In the genomic region with DNA sequence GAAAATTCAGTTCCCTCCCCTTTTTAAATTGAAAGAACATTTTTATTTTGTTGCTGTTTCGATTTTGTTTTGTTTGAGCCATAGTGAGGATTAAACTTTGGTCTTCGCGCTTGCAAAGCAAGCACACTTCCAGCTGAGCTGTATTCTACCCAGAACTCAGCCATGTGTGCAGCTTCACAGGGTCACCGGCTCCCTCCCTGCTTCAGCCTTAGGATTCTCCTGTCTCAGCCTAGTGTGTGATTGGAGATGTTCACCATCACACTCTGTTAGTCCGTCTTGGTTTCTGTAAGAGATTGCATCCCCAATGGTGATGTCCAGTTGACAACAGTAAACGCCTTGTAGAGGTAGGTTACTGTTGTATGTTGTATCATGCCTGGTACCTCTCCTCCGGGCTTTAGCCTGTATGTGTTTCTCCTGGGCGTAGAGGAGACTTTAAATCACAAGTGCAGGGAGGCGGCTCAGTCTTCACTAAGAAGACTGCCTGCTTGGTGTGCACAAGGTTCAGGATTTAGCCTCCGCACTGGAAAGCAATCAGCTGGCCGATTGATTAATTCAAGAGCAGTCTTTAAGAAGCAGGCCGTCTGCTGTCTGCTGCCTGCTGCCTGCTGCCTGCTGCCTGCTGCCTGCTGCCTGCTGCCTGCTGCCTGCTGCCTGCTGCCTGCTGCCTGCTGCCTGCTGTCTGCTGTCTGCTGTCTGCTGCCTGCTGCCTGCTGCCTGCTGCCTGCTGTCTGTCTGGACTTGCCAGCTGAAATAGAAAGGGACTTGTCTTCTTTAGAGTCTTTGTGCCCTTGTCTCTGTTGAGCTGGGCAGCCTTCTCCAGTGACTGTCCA, we compare ENCODE assay signal across 15 mouse cellular contexts. TPM values are rescaled to one million over a fixed set of nuclear protein-coding genes. Genes with fewer than 3 reads are reported as not detected.
A peak's percentile ranks its signal among the peaks of the same experiment; 100 is the strongest.
DNase-seq lines count a peak whose midpoint lies in the region; ATAC-seq lines count a peak whose summit lies in the region.
"Had no signal": no experiment of that assay in that cellular context is flagged by ENCODE, and none has a peak within 500 bp of the region (broad histone marks: within the 10 kb centered on the region; RNA-seq: fewer than 3 reads in every experiment).

No protein-coding gene starts in this region.

- H3K4me3 ChIP-seq in heart, embryonic 11.5 days (ENCODE audit: low read depth, low read length) = no peak overlapping the region
- no peak overlapping the region for H3K4me3 ChIP-seq in neural tube, embryonic 12.5 days
- H3K4me3 ChIP-seq in neural tube, embryonic 15.5 days (replicated peaks) = no peak overlapping the region
- no peak overlapping the region for H3K4me3 ChIP-seq in hindbrain, embryonic 10.5 days
- no peak overlapping the region for H3K4me3 ChIP-seq in midbrain, embryonic 15.5 days
- H3K4me3 ChIP-seq: liver, embryonic 15.5 days had no signal

- ATAC-seq in heart, embryonic 11.5 days (replicated peaks; ENCODE audit: insufficient number of reproducible peaks, low FRiP score, low TSS enrichment) = no peak
- ATAC-seq in neural tube, embryonic 12.5 days (ENCODE audit: low FRiP score, low read depth) = peak; percentile 53; the same call in 1 of the 2 replicates
- ATAC-seq in neural tube, embryonic 15.5 days (ENCODE audit: low FRiP score) = no peak
- no peak for ATAC-seq in midbrain, embryonic 15.5 days (replicated peaks)
- no peak for ATAC-seq in CD4-positive, CD25-positive, alpha-beta regulatory T cell, adult 4 months

- H3K9ac ChIP-seq in heart, embryonic 11.5 days (ENCODE audit: low read depth, low read length) = no peak overlapping the region
- H3K9ac ChIP-seq in neural tube, embryonic 12.5 days = no peak overlapping the region
- H3K9ac ChIP-seq in neural tube, embryonic 15.5 days (replicated peaks) = no peak overlapping the region
- no peak overlapping the region for H3K9ac ChIP-seq in midbrain, embryonic 15.5 days
- H3K9ac ChIP-seq: liver, embryonic 15.5 days had no signal

- H3K27ac ChIP-seq in heart, embryonic 11.5 days (ENCODE audit: low read depth, low read length) = 0 out of 2 replicates have a peak overlapping the region, but pooled peaks have one; percentile 29
- no peak overlapping the region for H3K27ac ChIP-seq in neural tube, embryonic 12.5 days
- H3K27ac ChIP-seq in neural tube, embryonic 15.5 days (replicated peaks) = no peak overlapping the region
- peak overlapping the region; percentile 64; the same call in 1 of the 2 replicates for H3K27ac ChIP-seq in hindbrain, embryonic 10.5 days
- peak overlapping the region; percentile 51; the same call in 1 of the 2 replicates for H3K27ac ChIP-seq in midbrain, embryonic 15.5 days
- H3K27ac ChIP-seq: liver, embryonic 15.5 days; macrophage had no signal

- H3K27me3 ChIP-seq in heart, embryonic 11.5 days (ENCODE audit: control insufficient read depth, insufficient read depth, low read length) = no peaks in the 10 kb centered on the region
- no peaks in the 10 kb centered on the region for H3K27me3 ChIP-seq in neural tube, embryonic 12.5 days (replicated peaks)
- no peaks in the 10 kb centered on the region for H3K27me3 ChIP-seq in neural tube, embryonic 15.5 days (replicated peaks)
- no peaks in the 10 kb centered on the region for H3K27me3 ChIP-seq in hindbrain, embryonic 10.5 days (ENCODE audit: insufficient read depth, poor library complexity, severe bottlenecking)
- H3K27me3 ChIP-seq in midbrain, embryonic 15.5 days (replicated peaks) = no peaks in the 10 kb centered on the region
- H3K27me3 ChIP-seq: liver, embryonic 15.5 days had no signal

- 73% methylated on average over 12 of the region's 12 CpGs for WGBS in heart, embryonic 11.5 days (ENCODE audit: insufficient replicate concordance)
- WGBS in neural tube, embryonic 12.5 days = 67% methylated on average over 12 of the region's 12 CpGs
- WGBS in neural tube, embryonic 15.5 days = 63% methylated on average over 12 of the region's 12 CpGs
- 71% methylated on average over 12 of the region's 12 CpGs for WGBS in hindbrain, embryonic 10.5 days
- 53% methylated on average over 12 of the region's 12 CpGs for WGBS in midbrain, embryonic 15.5 days

- H3K36me3 ChIP-seq in heart, embryonic 11.5 days (ENCODE audit: control insufficient read depth, insufficient read depth, low read length) = peaks cover 3% of the 10 kb centered on the region; the same call in 1 of the 2 replicates
- H3K36me3 ChIP-seq in neural tube, embryonic 12.5 days = no peaks in the 10 kb centered on the region
- peaks cover 3% of the 10 kb centered on the region for H3K36me3 ChIP-seq in neural tube, embryonic 15.5 days
- H3K36me3 ChIP-seq in hindbrain, embryonic 10.5 days = peaks cover 5% of the 10 kb centered on the region; the same call in 1 of the 2 replicates
- H3K36me3 ChIP-seq in midbrain, embryonic 15.5 days (replicated peaks) = no peaks in the 10 kb centered on the region

- no peaks in the 10 kb centered on the region for H3K9me3 ChIP-seq in heart, embryonic 11.5 days (replicated peaks; ENCODE audit: control insufficient read depth, low read length)
- H3K9me3 ChIP-seq in neural tube, embryonic 12.5 days = no peaks in the 10 kb centered on the region
- no peaks in the 10 kb centered on the region for H3K9me3 ChIP-seq in neural tube, embryonic 15.5 days (replicated peaks)
- no peaks in the 10 kb centered on the region for H3K9me3 ChIP-seq in hindbrain, embryonic 10.5 days
- H3K9me3 ChIP-seq in midbrain, embryonic 15.5 days = no peaks in the 10 kb centered on the region
- H3K9me3 ChIP-seq: liver, embryonic 15.5 days had no signal

- peaks cover 17% of the 10 kb centered on the region for H3K4me1 ChIP-seq in heart, embryonic 11.5 days (ENCODE audit: control insufficient read depth, insufficient read depth, low read length)
- no peaks in the 10 kb centered on the region for H3K4me1 ChIP-seq in neural tube, embryonic 12.5 days
- no peaks in the 10 kb centered on the region for H3K4me1 ChIP-seq in neural tube, embryonic 15.5 days
- peaks cover 21% of the 10 kb centered on the region for H3K4me1 ChIP-seq in hindbrain, embryonic 10.5 days (replicated peaks)
- H3K4me1 ChIP-seq in midbrain, embryonic 15.5 days = no peaks in the 10 kb centered on the region
- H3K4me1 ChIP-seq: liver, embryonic 15.5 days had no signal

- no peak overlapping the region for H3K4me2 ChIP-seq in heart, embryonic 11.5 days
- H3K4me2 ChIP-seq in neural tube, embryonic 12.5 days (replicated peaks) = no peak overlapping the region
- H3K4me2 ChIP-seq in neural tube, embryonic 15.5 days = no peak overlapping the region
- no peak overlapping the region for H3K4me2 ChIP-seq in midbrain, embryonic 15.5 days
- H3K4me2 ChIP-seq: liver, embryonic 15.5 days had no signal

- DNase-seq in heart, adult 8-10 months (ENCODE audit: low spot score) = no peak
- DNase-seq in hindbrain, embryonic 10.5 days (ENCODE audit: low spot score) = peak; percentile 31
- DNase-seq in adipocyte (ENCODE audit: low spot score) = no peak
- DNase-seq: adrenal gland, adult 8-10 months; kidney, postnatal 10 days had no signal

RNA-seq across cellular contexts. Expression of a gene that starts 14.5 kb away (rescaled TPM):
- polyA plus RNA-seq in heart, embryonic 11.5 days (2014; fragmentation: Nextera tagmentation; extraction: Ambion mirVana) = 0.36 TPM in 1 of 2 replicates, not detected in the other
- total RNA-seq in heart, adult 8-10 months (2022) = not detected
- polyA plus RNA-seq in neural tube, embryonic 12.5 days (2016; fragmentation: Nextera tagmentation; extraction: Ambion mirVana) = not detected in 2 replicates
- polyA plus RNA-seq in neural tube, embryonic 15.5 days (2015; fragmentation: Nextera tagmentation; extraction: Ambion mirVana) = 0.28 and 4.2 TPM in 2 replicates
- polyA plus RNA-seq in hindbrain, embryonic 10.5 days (2016; fragmentation: Nextera tagmentation; extraction: Ambion mirVana) = 0.49 TPM in 1 of 2 replicates, not detected in the other
- polyA plus RNA-seq in midbrain, embryonic 15.5 days (2015; fragmentation: Nextera tagmentation; extraction: Ambion mirVana) = 0.06 TPM in 1 of 2 replicates, not detected in the other
- polyA plus RNA-seq in CD4-positive, CD25-positive, alpha-beta regulatory T cell, adult 4 months (2017; shearing (Covaris generic)) = not detected
- total RNA-seq: hematopoietic stem cell, adult 5-6 weeks; neutrophil, adult 5-6 weeks had no signal
- polyA plus RNA-seq: liver, embryonic 15.5 days; macrophage; testis, adult 2 months had no signal

RNA-seq across cellular contexts. Expression of a gene that starts 15.5 kb away (rescaled TPM):
- 30.7 and 34.2 TPM in 2 replicates for polyA plus RNA-seq in heart, embryonic 11.5 days (2014; fragmentation: Nextera tagmentation; extraction: Ambion mirVana)
- total RNA-seq in heart, adult 8-10 months (2022) = 10 to 100 TPM; 12.8 to 16.1 (median 14.9) TPM
- polyA plus RNA-seq in neural tube, embryonic 12.5 days (2016; fragmentation: Nextera tagmentation; extraction: Ambion mirVana) = 38.1 and 39.0 TPM in 2 replicates
- polyA plus RNA-seq in neural tube, embryonic 15.5 days (2015; fragmentation: Nextera tagmentation; extraction: Ambion mirVana) = 41.5 and 43.9 TPM in 2 replicates
- 50.6 and 51.8 TPM in 2 replicates for polyA plus RNA-seq in hindbrain, embryonic 10.5 days (2016; fragmentation: Nextera tagmentation; extraction: Ambion mirVana)
- 43.5 and 44.3 TPM in 2 replicates for polyA plus RNA-seq in midbrain, embryonic 15.5 days (2015; fragmentation: Nextera tagmentation; extraction: Ambion mirVana)
- polyA plus RNA-seq in CD4-positive, CD25-positive, alpha-beta regulatory T cell, adult 4 months (2017; shearing (Covaris generic)) = 10 to 100 TPM; 28.8 to 30.3 TPM

RNA-seq across cellular contexts. Expression of a gene that starts 15.5 kb away (rescaled TPM):
- polyA plus RNA-seq in heart, embryonic 11.5 days (2014; fragmentation: Nextera tagmentation; extraction: Ambion mirVana) = 146 and 148 TPM in 2 replicates
- total RNA-seq in heart, adult 8-10 months (2022) = 10 to 100 TPM; 74.6 to 86.6 (median 80.5) TPM
- 104 and 108 TPM in 2 replicates for polyA plus RNA-seq in neural tube, embryonic 12.5 days (2016; fragmentation: Nextera tagmentation; extraction: Ambion mirVana)
- 163 and 173 TPM in 2 replicates for polyA plus RNA-seq in neural tube, embryonic 15.5 days (2015; fragmentation: Nextera tagmentation; extraction: Ambion mirVana)
- polyA plus RNA-seq in hindbrain, embryonic 10.5 days (2016; fragmentation: Nextera tagmentation; extraction: Ambion mirVana) = 132 and 135 TPM in 2 replicates
- polyA plus RNA-seq in midbrain, embryonic 15.5 days (2015; fragmentation: Nextera tagmentation; extraction: Ambion mirVana) = 127 and 131 TPM in 2 replicates
- 100 to 1,000 TPM; 129 to 145 TPM for polyA plus RNA-seq in CD4-positive, CD25-positive, alpha-beta regulatory T cell, adult 4 months (2017; shearing (Covaris generic))

RNA-seq across cellular contexts. Expression of a gene that starts 41.9 kb away (rescaled TPM):
- polyA plus RNA-seq in heart, embryonic 11.5 days (2014; fragmentation: Nextera tagmentation; extraction: Ambion mirVana) = 1.5 and 1.8 TPM in 2 replicates
- under 1 TPM; 0.25 to 0.92 (median 0.32) TPM for total RNA-seq in heart, adult 8-10 months (2022)
- polyA plus RNA-seq in neural tube, embryonic 12.5 days (2016; fragmentation: Nextera tagmentation; extraction: Ambion mirVana) = 20.7 and 22.6 TPM in 2 replicates
- 43.6 and 45.8 TPM in 2 replicates for polyA plus RNA-seq in neural tube, embryonic 15.5 days (2015; fragmentation: Nextera tagmentation; extraction: Ambion mirVana)
- 21.3 and 23.8 TPM in 2 replicates for polyA plus RNA-seq in hindbrain, embryonic 10.5 days (2016; fragmentation: Nextera tagmentation; extraction: Ambion mirVana)
- polyA plus RNA-seq in midbrain, embryonic 15.5 days (2015; fragmentation: Nextera tagmentation; extraction: Ambion mirVana) = 47.0 and 50.2 TPM in 2 replicates
- polyA plus RNA-seq in CD4-positive, CD25-positive, alpha-beta regulatory T cell, adult 4 months (2017; shearing (Covaris generic)) = not detected
- total RNA-seq: hematopoietic stem cell, adult 5-6 weeks; neutrophil, adult 5-6 weeks had no signal

Comparison
In these comparisons a context has a peak if more than half of its experiments do, and no peak if none do; other contexts are left out.
1. H3K27ac ChIP-seq: peak in heart, embryonic 11.5 days (single experiment), hindbrain, embryonic 10.5 days (single experiment) and midbrain, embryonic 15.5 days (single experiment); none in neural tube, embryonic 12.5 days (single experiment) and neural tube, embryonic 15.5 days (single experiment).